Mouse (Mus musculus) CD4-positive helper T cell, adult 2 months (primary cell): ENCODE measurements around the gene Dusp9.
A peak's percentile ranks its signal among the peaks of the same experiment; 100 is the strongest.

Experiments
- DNase-seq: peaks from one replicate; pipeline ENCODE4 v3.0.0-alpha.2; 2012; ENCODE audit warnings: low read depth, missing footprints, low spot score

Dusp9 gene

GRCm38 (mm10) chrX:73663143-73663542 is 23.9 kb downstream of the Dusp9 start:
- DNase-seq: no peak

- DNase-seq: peak; percentile 74
These were observed 32.8 kb downstream of the Dusp9 start for GRCm38 (mm10) chrX:73672031-73672431.

- peak; percentile 26 for DNase-seq
These were observed 33.8 kb downstream of the Dusp9 start, which contains the start of gene Slc6a8 for GRCm38 (mm10) chrX:73672879-73673618. Gene Slc6a8 (plus strand): TSS chrX:73673150.

- no peak for DNase-seq
These were observed 34.4 kb downstream of the Dusp9 start for GRCm38 (mm10) chrX:73673619-73673967.

- no peak for DNase-seq
These were observed 34.9 kb downstream of the Dusp9 start for GRCm38 (mm10) chrX:73673968-73674661.

GRCm38 (mm10) chrX:73675231-73675630 is 36.0 kb downstream of the Dusp9 start:
- no peak for DNase-seq

GRCm38 (mm10) chrX:73676668-73677067 is 37.4 kb downstream of the Dusp9 start:
- no peak for DNase-seq

GRCm38 (mm10) chrX:73684156-73684555 is 44.9 kb downstream of the Dusp9 start:
- no peak for DNase-seq

GRCm38 (mm10) chrX:73684978-73685377 is 45.8 kb downstream of the Dusp9 start:
- DNase-seq: no peak

- no peak for DNase-seq
These were observed 46.4 kb downstream of the Dusp9 start for GRCm38 (mm10) chrX:73685629-73686028.

GRCm38 (mm10) chrX:73690917-73691629 is 51.9 kb downstream of the Dusp9 start:
- peak; percentile 48 for DNase-seq
